Mouse (Mus musculus) urinary bladder, postnatal 10 days (tissue): ENCODE data around the gene Pdzrn4.

ENCODE experiments used
- DNase-seq: peaks from one replicate; pipeline ENCODE4 v3.0.0; 2022; ENCODE audit warnings: low spot score

Pdzrn4 gene

DNA sequence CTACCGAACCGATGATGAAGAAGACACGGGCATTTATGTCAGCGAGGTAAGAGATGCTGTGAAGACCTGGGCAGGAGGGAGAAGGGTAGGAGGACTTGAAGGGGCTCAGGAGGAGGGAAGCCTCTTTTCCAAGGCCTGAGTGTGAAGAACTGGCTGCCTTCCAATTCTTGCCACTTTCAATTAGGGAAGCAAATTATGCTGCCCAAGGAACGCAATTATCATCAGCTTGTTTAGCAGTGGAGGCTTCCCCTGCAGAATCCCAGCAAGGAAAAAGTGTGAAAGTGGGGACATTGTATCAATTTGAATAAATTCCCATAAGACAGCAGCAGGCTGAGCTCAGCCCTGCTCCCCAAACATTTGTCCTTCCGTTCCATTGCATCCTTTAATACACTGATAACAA lies 346.9 kb downstream of the Pdzrn4 start:
- no peak for DNase-seq

DNA sequence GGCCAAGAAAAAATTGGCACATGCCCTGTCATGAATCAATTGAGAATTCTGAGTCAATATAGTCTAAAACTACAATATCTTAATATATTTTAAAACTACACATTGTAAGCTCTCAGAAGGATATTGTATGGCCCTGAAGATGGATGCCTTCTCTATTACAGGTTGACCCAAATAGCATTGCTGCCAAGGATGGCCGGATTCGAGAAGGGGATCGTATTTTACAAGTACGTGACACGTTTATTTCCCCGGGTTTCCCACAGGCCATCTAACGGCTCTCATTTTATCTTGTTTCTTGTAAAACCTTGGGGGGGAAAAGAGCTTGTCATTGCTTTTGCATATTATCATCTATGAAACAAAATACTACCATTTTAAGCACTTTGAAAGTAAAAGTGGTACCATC lies 349.4 kb downstream of the Pdzrn4 start:
- no peak for DNase-seq

DNA sequence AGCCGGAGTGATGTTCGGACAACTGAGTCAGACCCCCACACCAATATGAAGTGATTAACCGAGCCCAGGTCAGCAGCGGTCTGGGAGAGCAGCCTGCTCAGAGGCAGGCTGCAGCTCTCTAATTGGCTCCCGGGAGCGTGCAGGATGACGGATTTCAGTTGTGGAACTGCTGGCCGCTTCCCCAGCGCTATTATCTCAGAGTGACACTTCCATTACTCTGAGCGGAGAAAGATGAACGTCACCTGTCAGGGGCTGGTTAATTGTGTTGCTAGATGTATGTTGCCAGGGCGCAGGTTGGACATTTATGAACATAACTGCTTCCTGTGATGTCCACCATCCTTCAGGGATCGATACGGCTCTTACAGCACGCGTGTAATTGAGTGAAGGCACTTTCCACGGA lies 355.5 kb downstream of the Pdzrn4 start:
- no peak for DNase-seq

DNA sequence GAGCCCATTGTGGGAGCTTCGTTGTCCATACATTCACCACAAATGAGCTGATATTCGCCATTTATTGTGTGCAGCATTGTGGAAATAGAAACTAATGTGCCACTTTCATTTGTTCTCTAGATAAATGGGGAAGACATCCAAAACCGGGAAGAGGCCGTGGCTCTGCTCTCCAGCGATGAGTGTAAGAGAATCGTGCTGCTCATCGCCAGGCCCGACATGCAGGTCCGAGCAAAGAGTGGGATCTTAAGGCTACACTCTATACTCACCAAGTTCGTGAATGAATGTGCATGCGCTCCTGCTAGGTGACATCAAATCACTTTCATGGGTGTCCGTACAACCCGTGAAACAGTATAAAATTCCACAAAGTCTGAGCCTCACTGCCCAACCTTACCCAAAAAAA lies 355.9 kb downstream of the Pdzrn4 start:
- no peak for DNase-seq

DNA sequence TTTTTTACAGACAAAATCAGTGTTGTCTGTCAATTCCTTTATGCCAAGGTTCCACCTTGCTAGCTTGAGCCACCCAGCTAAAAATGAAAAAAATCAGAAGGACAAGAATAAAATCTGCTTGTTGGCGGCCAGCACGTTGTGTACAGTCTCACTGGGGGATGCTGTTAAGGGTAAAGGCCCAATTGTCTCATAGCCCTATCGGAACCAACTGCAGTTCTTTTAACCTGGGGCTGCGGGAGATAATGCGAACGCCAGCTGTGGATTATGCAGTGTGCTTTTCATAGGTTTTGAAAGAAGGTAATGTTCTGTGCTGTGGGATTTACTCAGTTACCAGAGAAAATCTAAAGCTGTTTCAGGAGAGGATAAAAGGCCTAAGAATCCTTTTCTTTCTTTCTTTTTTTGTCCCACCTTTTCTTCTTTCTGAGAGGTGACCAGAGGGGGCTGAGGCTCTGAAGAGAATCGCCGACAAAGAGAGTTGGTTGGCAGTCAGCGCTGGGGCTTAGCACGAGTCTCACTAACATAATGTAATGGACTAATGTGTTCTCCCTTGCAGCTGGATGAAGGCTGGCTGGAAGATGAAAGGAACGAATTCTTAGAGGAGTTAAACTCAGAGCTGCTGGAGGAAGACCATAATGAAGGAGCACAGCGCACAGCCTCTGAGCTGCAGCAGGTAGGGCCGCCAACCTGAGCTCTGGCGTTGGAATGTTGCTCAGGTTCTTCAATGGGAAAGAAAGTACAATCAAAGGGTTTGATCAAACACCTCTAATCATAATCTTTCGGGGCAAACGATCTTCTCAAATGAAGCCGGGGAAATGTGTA lies 360.6 kb downstream of the Pdzrn4 start:
- no peak for DNase-seq

DNA sequence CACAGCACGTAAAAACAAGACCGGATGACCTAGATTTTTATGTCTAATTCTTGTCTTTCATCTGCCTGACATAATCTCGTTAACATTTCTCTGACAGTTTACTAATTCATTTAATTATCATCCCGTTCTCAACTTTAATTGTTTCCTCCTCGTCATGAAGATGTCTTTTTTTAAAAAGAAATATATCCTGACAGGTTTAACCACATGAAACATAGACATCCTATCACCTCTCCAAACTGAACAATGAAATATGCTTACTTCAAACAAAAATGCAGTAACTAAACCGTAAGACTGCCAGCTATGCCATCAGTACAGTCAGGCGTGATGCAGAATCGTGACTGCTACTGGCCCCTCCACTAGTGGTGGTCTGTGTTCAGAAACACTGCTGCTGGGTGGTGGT lies 362.3 kb downstream of the Pdzrn4 start:
- no peak for DNase-seq

DNA sequence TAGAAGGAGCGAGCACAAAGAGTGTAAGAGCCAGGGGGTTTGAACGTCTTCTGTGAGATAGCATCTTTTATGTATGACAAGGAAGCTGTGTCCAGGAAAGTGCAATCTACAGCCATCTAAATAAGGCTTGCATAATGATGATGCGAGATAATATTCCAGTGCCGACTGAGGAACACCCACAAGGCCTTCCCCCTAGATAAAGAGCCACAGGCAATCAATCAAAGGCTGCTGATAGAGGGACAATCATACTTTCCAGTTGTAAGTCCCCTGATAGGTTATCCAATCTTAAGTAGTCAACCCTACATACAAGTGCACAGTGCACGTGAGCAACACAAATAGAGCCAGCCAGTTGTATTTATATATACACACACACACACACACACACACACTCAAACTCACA lies 366.6 kb downstream of the Pdzrn4 start:
- DNase-seq: no peak

DNA sequence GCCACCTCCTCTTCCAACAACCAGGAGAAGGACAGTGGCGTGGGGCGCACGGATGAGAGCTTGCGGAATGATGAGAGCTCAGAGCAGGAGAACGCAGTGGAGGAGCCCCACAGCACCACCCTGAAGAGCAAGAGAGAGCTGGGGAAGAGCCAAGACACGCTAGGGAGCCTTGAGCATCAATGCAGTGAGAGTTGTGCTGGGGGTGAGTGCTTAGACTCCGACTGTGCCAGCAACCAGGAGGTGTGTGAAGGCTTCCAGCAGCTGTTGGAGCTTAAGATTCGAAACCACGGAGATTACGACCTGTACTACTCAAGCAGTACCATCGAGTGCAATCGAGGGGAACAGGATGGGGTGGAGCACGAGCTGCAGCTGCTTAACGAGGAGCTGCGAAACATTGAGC lies 372.9 kb downstream of the Pdzrn4 start:
- no peak for DNase-seq

DNA sequence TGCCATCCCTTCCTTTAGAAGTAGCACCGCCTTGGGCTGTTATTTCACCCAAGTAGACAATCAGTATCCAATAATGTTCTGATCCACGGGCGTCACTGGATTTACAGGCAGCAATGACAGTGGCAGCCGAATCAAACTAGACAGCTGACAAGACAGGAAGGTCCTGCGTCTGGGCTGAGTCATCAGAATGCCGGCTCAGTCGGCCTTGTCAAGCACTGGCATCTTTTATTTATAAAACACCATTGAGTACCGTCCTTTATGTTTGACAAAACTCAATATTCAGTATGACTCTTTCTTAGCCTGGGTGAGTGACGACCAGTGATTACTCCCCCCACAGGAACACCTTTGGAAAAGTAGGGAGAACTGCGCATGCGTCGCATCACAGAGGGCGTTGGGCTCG lies 391.4 kb downstream of the Pdzrn4 start:
- DNase-seq: no peak

DNA sequence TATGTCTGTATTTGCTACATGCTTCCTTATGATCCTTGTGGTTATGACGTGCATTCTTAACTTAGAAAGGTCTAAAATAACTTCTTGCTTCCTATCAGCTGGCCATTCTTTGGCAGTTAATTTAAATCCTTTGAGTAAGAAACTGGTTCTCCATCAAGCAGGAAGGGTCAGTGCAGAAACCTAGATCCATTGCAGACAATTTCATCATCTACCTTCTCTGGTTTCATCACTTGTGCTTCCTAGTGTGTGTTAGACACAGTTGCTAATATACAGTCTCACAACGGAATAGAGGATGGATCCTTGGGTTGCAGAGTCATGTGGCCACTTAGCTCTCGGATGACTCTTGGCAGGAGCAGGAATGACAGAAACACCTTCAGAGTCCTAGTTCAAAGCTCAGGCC lies 397.6 kb downstream of the Pdzrn4 start:
- DNase-seq: no peak

DNA sequence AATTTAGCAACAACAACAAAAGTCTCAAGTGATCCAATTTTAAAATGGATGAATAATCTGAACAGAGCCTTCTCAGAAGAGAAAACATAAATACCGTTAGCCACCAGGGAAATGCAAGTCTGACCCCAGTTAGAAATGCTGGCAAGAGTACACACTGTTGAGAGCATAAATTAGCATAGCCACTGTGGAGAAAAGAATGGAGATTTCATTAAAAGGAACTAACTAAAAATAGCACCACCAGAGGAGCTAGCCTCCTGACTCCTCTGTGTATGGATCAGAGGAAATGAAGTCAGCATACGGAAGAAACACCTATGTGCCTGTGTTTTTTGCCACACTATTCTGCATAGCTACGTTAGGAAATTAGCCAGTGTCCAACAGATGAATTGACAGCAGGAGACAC lies 409.3 kb downstream of the Pdzrn4 start:
- no peak for DNase-seq

DNA sequence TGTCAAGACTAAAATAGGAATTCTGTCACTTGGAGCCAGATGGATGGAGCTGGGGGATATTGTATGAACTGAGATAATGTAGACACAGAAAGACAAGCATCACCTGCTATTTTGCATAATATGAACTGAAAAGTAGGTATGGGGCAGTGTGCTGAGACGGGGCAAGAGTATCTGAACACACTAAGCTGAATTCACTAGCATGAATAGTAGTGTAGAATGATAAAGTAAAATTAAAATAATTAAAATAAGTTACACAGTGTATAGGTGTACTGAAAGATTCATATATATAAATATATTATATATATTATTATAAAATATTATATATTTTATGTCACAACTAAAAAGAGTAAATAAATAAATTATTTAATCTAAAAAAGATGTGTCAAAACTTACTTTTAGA lies 409.7 kb downstream of the Pdzrn4 start:
- no peak for DNase-seq
